Comparison of ENCODE assay signal across 8 mouse cellular contexts in genomic region chr10:80114341-80115284, GRCm38 (mm10). TPM values are rescaled to one million over a fixed set of nuclear protein-coding genes. Genes with fewer than 3 reads are reported as not detected.
DNase-seq lines count a peak whose midpoint lies in the region; ATAC-seq and TF ChIP-seq lines count a peak whose summit lies in the region.

No protein-coding gene starts in this region.

- peak overlapping the region; percentile 41 for H3K4me3 ChIP-seq in hindbrain, postnatal 0 days (ENCODE audit: low read length)
- peak overlapping the region; percentile 64 for H3K4me3 ChIP-seq in left cerebral cortex, adult 2 months
- H3K4me3 ChIP-seq in megakaryocyte, embryonic 14.5 days (replicated peaks) = peak overlapping the region; percentile 100

- peak overlapping the region; percentile 90 for H3K4me2 ChIP-seq in hindbrain, postnatal 0 days (ENCODE audit: low read depth, low read length)

- 0 out of 2 replicates have a peak, but pooled peaks have one; percentile 28 for ATAC-seq in hindbrain, postnatal 0 days

- H3K27ac ChIP-seq in hindbrain, postnatal 0 days = peak overlapping the region; percentile 11
- H3K27ac ChIP-seq in left cerebral cortex, adult 2 months = peak overlapping the region; percentile 83

- 3% methylated on average over 27 of the region's 27 CpGs for WGBS in hindbrain, postnatal 0 days

- H3K36me3 ChIP-seq in hindbrain, postnatal 0 days (ENCODE audit: insufficient read depth, low read length) = no peaks in the 10 kb centered on the region
- peaks cover 32% of the 10 kb centered on the region for H3K36me3 ChIP-seq in megakaryocyte, embryonic 14.5 days (replicated peaks; ENCODE audit: low read length)

- H3K27me3 ChIP-seq in hindbrain, postnatal 0 days (ENCODE audit: insufficient read depth, low read length) = no peaks in the 10 kb centered on the region
- H3K27me3 ChIP-seq in megakaryocyte, embryonic 14.5 days (replicated peaks) = no peaks in the 10 kb centered on the region

- H3K9me3 ChIP-seq in hindbrain, postnatal 0 days (ENCODE audit: low read length) = no peaks in the 10 kb centered on the region
- H3K9me3 ChIP-seq in megakaryocyte, embryonic 14.5 days = no peaks in the 10 kb centered on the region

- H3K4me1 ChIP-seq in hindbrain, postnatal 0 days (ENCODE audit: insufficient read depth, low read length) = peaks cover 21% of the 10 kb centered on the region
- H3K4me1 ChIP-seq in megakaryocyte, embryonic 14.5 days = peaks cover 58% of the 10 kb centered on the region

- peak; percentile 95 for DNase-seq in R1 (ENCODE audit: low read depth, low spot score)
- DNase-seq in cerebellum, postnatal 36 days = peak; percentile 93 to 94
- peak; percentile 93 for DNase-seq in gastrocnemius, adult 18-20 months (ENCODE audit: low spot score)
- peak; percentile 92 for DNase-seq in hindbrain, postnatal 0 days (ENCODE audit: low spot score)
- peak; percentile 85 to 92 for DNase-seq in left cerebral cortex, adult 2 months (ENCODE audit: extremely low spot score in 1 of 2, low spot score in 2 of 2)
- DNase-seq in right cerebral cortex, adult 2 months (ENCODE audit: low spot score in 2 of 2) = peak; percentile 91 to 92
- peak; percentile 95 for DNase-seq in urinary bladder, postnatal 14 days (ENCODE audit: low spot score)

- H3K9ac ChIP-seq in hindbrain, postnatal 0 days (replicated peaks; ENCODE audit: low read length) = no peak overlapping the region

- intact Hi-C loops in left cerebral cortex, adult 2 months (cut with DNase I) = loop anchor here (2.0 kb wide), 2 partner anchors 60 to 130 kb away; partner anchors contain the start of gene Tmem259

- TF ChIP-seq CTCF in hindbrain, postnatal 0 days (IDR thresholded peaks at IDR 0.05; ENCODE audit: low read depth) = peak; percentile 96
- TF ChIP-seq CTCF in left cerebral cortex, adult 2 months (IDR thresholded peaks at IDR 0.05) = peak; percentile 98

RNA-seq across cellular contexts. Expression of gene Stk11, which starts 1.0 kb away (rescaled TPM):
- total RNA-seq in gastrocnemius, adult 18-20 months (2021) = 100 to 1,000 TPM; 145 to 148 TPM
- 86.4 and 86.6 TPM in 2 replicates for total RNA-seq in hindbrain, postnatal 0 days (2014; rRNA removed)
- polyA plus RNA-seq in hindbrain, postnatal 0 days (2015; fragmentation: Nextera tagmentation; extraction: Ambion mirVana) = 13.9 and 15.0 TPM in 2 replicates
- 100 to 1,000 TPM; 102 to 106 TPM for total RNA-seq in left cerebral cortex, adult 2 months (2021)
- polyA plus RNA-seq in megakaryocyte, embryonic 14.5 days (2012; ENCODE audit: insufficient read depth, low replicate concordance) = 153 and 200 TPM in 2 replicates

RNA-seq across cellular contexts. Expression of gene Sbno2, which starts 9.2 kb away (rescaled TPM):
- 1 to 10 TPM; 5.4 to 5.9 TPM for total RNA-seq in gastrocnemius, adult 18-20 months (2021)
- 22.8 and 23.7 TPM in 2 replicates for total RNA-seq in hindbrain, postnatal 0 days (2014; rRNA removed)
- 6.9 and 7.8 TPM in 2 replicates for polyA plus RNA-seq in hindbrain, postnatal 0 days (2015; fragmentation: Nextera tagmentation; extraction: Ambion mirVana)
- 10 to 100 TPM; 21.4 to 22.1 TPM for total RNA-seq in left cerebral cortex, adult 2 months (2021)
- polyA plus RNA-seq in megakaryocyte, embryonic 14.5 days (2012; ENCODE audit: insufficient read depth, low replicate concordance) = 151 and 347 TPM in 2 replicates

RNA-seq across cellular contexts. Expression of gene Atp5d, which starts 23.8 kb away (rescaled TPM):
- 100 to 1,000 TPM; 573 to 611 TPM for total RNA-seq in gastrocnemius, adult 18-20 months (2021)
- total RNA-seq in hindbrain, postnatal 0 days (2014; rRNA removed) = 273 and 303 TPM in 2 replicates
- polyA plus RNA-seq in hindbrain, postnatal 0 days (2015; fragmentation: Nextera tagmentation; extraction: Ambion mirVana) = 733 and 736 TPM in 2 replicates
- total RNA-seq in left cerebral cortex, adult 2 months (2021) = 100 to 1,000 TPM; 356 to 366 TPM
- 1,192 and 1,533 TPM in 2 replicates for polyA plus RNA-seq in megakaryocyte, embryonic 14.5 days (2012; ENCODE audit: insufficient read depth, low replicate concordance)

RNA-seq across cellular contexts. Expression of gene Cbarp, which starts 26.0 kb away (rescaled TPM):
- total RNA-seq in gastrocnemius, adult 18-20 months (2021) = 1 to 10 TPM; 1.6 to 1.9 TPM
- 270 and 288 TPM in 2 replicates for total RNA-seq in hindbrain, postnatal 0 days (2014; rRNA removed)
- polyA plus RNA-seq in hindbrain, postnatal 0 days (2015; fragmentation: Nextera tagmentation; extraction: Ambion mirVana) = 95.5 and 106 TPM in 2 replicates
- total RNA-seq in left cerebral cortex, adult 2 months (2021) = 100 to 1,000 TPM; 431 to 456 TPM
- polyA plus RNA-seq in megakaryocyte, embryonic 14.5 days (2012; ENCODE audit: insufficient read depth, low replicate concordance) = 4.8 and 11.7 TPM in 2 replicates

RNA-seq across cellular contexts. Expression of gene Midn, which starts 33.5 kb away (rescaled TPM):
- total RNA-seq in gastrocnemius, adult 18-20 months (2021) = 10 to 100 TPM; 40.6 to 47.9 TPM
- 146 and 172 TPM in 2 replicates for total RNA-seq in hindbrain, postnatal 0 days (2014; rRNA removed)
- 14.7 and 15.8 TPM in 2 replicates for polyA plus RNA-seq in hindbrain, postnatal 0 days (2015; fragmentation: Nextera tagmentation; extraction: Ambion mirVana)
- 100 to 1,000 TPM in 1 of 2 experiments, 10 to 100 TPM in 1; 80.7 to 127 TPM for total RNA-seq in left cerebral cortex, adult 2 months (2021)
- 171 and 203 TPM in 2 replicates for polyA plus RNA-seq in megakaryocyte, embryonic 14.5 days (2012; ENCODE audit: insufficient read depth, low replicate concordance)

Comparison
In these comparisons a context has a peak if more than half of its experiments do, and no peak if none do; other contexts are left out.
1. Peak in every context shown above with its lines: DNase-seq, ATAC-seq, H3K4me3 ChIP-seq and H3K27ac ChIP-seq.
2. H3K4me3 ChIP-seq: peak in every context shown above with its lines; median percentile 100 in megakaryocyte, embryonic 14.5 days; 64 in left cerebral cortex, adult 2 months; 41 in hindbrain, postnatal 0 days.